Mouse (Mus musculus) heart, postnatal 0 days (tissue): ENCODE data around the gene Myo10. TPM values are rescaled to one million over a fixed set of nuclear protein-coding genes. Genes with fewer than 3 reads are reported as not detected.

Experiments
- ATAC-seq: fragments of 200-750 bp; cut with Nextera tagmentation; 2 replicates; pipeline ENCODE4 v1.8.0; 2017; ENCODE audit warnings: low read depth, moderate number of reproducible peaks, moderate library complexity; ENCODE audit not compliant: insufficient read depth
- DNase-seq: peaks from one replicate; pipeline ENCODE4 v3.0.0-alpha.2; 2016; ENCODE audit warnings: low spot score
- H3K27ac ChIP-seq: fragments of 300-500 bp; sonication (generic); 2 replicates; pipeline ENCODE4 v1.5.1; 2014; ENCODE audit warnings: low read depth, mild to moderate bottlenecking
- H3K27me3 ChIP-seq: fragments of 300-500 bp; sonication (generic); 2 replicates; pipeline ENCODE4 v1.6.1; 2014; ENCODE audit warnings: low read length, mixed read lengths; ENCODE audit not compliant: control insufficient read depth, insufficient read depth
- H3K36me3 ChIP-seq: fragments of 300-500 bp; sonication (generic); replicated peaks from 2 replicates; pipeline ENCODE4 v1.6.1; 2014; ENCODE audit warnings: low read length, mixed read lengths; ENCODE audit not compliant: control insufficient read depth, insufficient read depth
- H3K4me1 ChIP-seq: fragments of 300-500 bp; sonication (generic); 2 replicates; pipeline ENCODE4 v1.6.1; 2014; ENCODE audit warnings: antibody characterized with exemption; ENCODE audit not compliant: control insufficient read depth, insufficient read depth
- H3K4me2 ChIP-seq: fragments of 300-500 bp; sonication (generic); 2 replicates; pipeline ENCODE4 v1.6.1; 2014; ENCODE audit warnings: low read depth, mild to moderate bottlenecking, low read length, moderate library complexity
- H3K4me3 ChIP-seq: fragments of 300-500 bp; sonication (generic); 2 replicates; pipeline ENCODE4 v1.5.1; 2014; ENCODE audit warnings: low read depth, low read length
- H3K9ac ChIP-seq: fragments of 300-500 bp; sonication (generic); replicated peaks from 2 replicates; pipeline ENCODE4 v1.6.1; 2014; ENCODE audit warnings: low read depth, low read length, mixed read lengths
- H3K9me3 ChIP-seq: fragments of 300-500 bp; sonication (generic); replicated peaks from 2 replicates; pipeline ENCODE4 v1.6.1; 2016; ENCODE audit warnings: low read length; ENCODE audit not compliant: control insufficient read depth
- CTCF ChIP-seq: IDR thresholded peaks from 2 replicates; pipeline ENCODE4 v1.5.1; 2016; ENCODE audit warnings: antibody characterized with exemption, control low read depth, low read depth
- EP300 ChIP-seq: IDR thresholded peaks from 2 replicates; pipeline ENCODE4 v1.6.1; 2016; ENCODE audit warnings: antibody characterized with exemption, low read depth
- WGBS: fragments of 180-500 bp; shearing (Covaris S2); extraction: QIAGEN DNeasy Blood & Tissue Kit; methylation state at CpG from one replicate; pipeline ENCODE4 v1.1.7; 2014; 5-methylcytosine and 5-hydroxymethylcytosine counted together
- polyA plus RNA-seq: library from polyadenylated mRNA; unstranded; fragments of >200 nt; fragmentation: Nextera tagmentation; extraction: Ambion mirVana; gene quantifications from 2 replicates; pipeline ENCODE4 v1.2.1, GENCODE M21; 2015
- total RNA-seq: library from RNA; depleted of rRNA; stranded (reverse); fragments of >200 nt; gene quantifications from 2 replicates; pipeline ENCODE4 v1.2.3, GENCODE M21; 2014; ENCODE audit warnings: low replicate concordance

Myo10 gene
- total and polyA plus RNA-seq, 2 experiments from 2014 or later, result 6.2 to 7.6 TPM

DNA sequence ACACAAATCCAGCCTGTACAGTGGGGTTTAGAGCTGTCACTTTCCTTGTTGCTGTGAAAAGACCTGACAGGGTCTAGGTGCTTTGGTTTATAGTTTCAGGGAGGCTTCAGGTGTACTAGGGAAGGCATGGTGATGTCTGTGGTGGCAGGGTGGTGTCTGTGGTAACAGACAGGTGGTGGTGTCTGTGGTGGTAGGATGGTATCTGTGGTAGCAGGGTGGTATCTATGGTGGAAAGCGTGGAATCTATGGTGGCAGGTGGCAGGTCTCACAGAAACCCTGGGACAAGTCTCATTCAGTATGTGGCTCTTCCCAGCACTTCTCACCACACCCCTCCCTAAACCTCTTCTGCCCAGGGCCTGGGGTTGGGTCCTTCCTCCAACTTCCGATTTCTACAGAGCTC is 212.0 kb downstream of the Myo10 start:
- TF ChIP-seq CTCF (no peak), EP300 (no peak)
- H3K27ac ChIP-seq, result no peak overlapping the region
- DNase-seq (no peak), ATAC-seq (no peak)
- peaks cover 11% of the 10 kb centered on the region; the same call in 1 of the 2 replicates for H3K4me1 ChIP-seq
- H3K4me3 ChIP-seq, result no peak overlapping the region
- WGBS, result 86% methylated on average over 2 of the region's 2 CpGs
- peaks cover 9% of the 10 kb centered on the region for H3K9me3 ChIP-seq
- H3K27me3 ChIP-seq, result no peaks in the 10 kb centered on the region
- H3K4me2 ChIP-seq, result no peak overlapping the region
- H3K9ac ChIP-seq, result no peak overlapping the region
- no peaks in the 10 kb centered on the region for H3K36me3 ChIP-seq

DNA sequence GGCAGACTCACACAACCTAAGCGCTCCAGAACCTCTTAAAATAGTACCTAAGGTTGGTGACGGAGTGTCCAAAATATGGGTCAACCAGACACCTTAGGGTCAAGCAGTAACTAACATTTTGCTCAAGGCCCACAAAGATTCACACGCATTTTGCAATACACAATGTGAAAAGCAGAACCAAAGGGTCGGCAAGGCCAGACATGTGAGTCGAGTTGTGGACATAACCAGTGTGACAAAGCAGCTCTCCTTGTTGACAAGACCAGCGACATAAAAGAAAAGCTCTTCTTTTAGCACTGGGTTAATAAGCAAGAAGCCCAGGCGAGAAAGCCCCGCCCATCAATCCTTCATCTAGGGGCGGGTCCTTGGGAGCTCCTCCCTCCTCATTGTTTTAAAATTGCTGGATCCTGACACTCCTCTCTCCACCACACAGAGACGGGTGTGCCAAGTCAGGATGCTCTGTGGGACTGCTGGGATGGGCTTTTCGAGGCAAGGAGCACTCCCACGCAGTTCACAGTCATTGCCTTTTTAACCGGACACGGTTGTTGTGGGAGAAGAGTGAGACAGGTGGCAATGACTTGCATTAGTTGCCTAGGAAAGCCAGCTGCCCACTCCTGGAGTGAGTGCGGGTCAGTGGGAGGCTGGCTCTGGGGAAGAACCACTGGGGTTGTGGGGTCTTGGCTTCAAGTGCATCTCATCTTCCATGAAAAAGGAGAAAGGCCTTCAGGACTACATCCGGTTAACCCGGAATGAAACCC is 212.8 kb downstream of the Myo10 start:
- DNase-seq, result no peak
- ATAC-seq, result no peak
- H3K4me1 ChIP-seq, result peaks cover 2% of the 10 kb centered on the region; the same call in 1 of the 2 replicates
- H3K9ac ChIP-seq, result no peak overlapping the region
- TF ChIP-seq CTCF (no peak), EP300 (no peak)
- no peak overlapping the region for H3K4me3 ChIP-seq
- no peaks in the 10 kb centered on the region for H3K36me3 ChIP-seq
- no peaks in the 10 kb centered on the region for H3K27me3 ChIP-seq
- peaks cover 9% of the 10 kb centered on the region for H3K9me3 ChIP-seq
- WGBS, result 86% methylated on average over 17 of the region's 17 CpGs
- H3K4me2 ChIP-seq, result no peak overlapping the region
- H3K27ac ChIP-seq, result no peak overlapping the region

DNA sequence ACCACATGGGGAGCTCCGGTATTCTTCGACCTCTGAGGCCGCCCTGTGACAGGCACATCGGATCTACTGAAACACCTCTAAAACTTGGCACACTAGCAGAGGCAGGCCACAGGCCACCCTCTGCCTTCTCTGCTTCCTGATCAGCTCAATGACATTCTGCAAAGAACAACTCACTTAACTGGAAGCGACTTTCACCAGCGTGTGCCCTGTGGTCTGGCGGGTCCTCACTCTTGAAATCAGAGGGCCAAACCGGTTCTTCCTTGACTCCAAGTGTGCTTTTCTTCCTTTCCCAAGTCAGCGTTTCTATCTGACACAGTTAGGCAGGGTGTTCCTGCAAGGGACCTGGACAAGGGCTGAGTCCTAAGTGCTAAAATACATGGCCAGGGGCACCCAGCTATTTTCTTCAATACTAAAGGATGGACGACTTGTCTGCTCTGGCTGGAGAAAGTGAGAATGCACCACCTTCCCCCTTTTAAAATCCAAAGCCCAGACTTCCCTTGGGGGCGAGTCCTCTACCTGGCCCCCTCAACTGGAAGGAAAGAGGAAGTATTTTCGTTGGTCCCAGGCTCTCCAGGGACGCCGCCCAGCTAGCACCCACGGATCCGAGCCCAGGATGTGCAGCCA is 220.2 kb downstream of the Myo10 start:
- DNase-seq (no peak), ATAC-seq (0 out of 2 replicates have a peak, but pooled peaks have one; percentile 10)

DNA sequence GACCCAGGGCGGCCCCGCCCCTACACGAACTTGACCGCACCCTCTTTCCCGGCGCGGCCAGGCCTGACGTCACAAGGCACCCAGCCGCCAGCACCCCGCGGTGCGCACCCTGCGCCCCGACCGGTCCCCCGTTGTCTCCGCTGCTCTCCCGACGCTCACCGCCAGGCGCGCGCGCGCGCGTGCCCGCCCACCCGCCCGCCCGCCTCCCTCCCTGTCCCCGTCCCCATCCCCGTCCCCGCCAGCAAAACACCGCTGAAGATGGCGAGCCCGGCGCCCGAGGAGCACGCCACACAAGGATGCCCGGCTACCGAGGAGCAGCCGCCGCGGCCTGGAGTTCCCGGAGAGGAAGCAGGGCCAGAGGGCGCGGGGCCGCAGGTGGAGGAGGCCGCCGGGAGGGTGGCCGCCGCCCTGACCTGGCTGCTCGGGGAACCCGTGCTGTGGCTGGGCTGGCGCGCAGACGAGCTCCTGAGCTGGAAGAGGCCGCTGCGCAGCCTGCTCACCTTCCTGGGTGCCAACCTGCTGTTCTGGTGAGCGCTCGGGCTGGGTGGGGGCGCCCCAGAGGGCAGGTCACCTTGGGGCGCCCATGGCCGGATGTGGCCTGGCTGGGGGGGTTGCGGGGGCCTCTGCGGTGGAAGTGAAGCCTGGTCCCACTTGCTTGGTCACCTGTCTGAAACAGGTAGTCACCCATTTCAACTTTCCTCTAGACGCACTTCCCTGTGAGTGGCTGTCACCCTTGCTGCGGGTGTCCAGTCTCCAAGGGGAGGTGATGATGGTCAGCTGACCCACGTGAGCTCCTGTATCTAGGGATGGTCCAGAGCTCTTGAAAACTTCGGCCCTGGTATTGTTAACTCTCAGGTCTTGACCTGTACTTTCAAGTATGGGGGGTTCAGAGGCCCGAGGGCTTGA is 221.0 kb downstream of the Myo10 start, which contains the start of gene Retreg1:
Retreg1 (plus strand) TSS at position 95 of the 906 bp plus-strand sequence.
- no peak for TF ChIP-seq CTCF
- H3K4me2 ChIP-seq, result peak within 1 kb of the TSS; percentile 97
- peak within 1 kb of the TSS; percentile 65; the same call in 1 of the 2 replicates for H3K27ac ChIP-seq
- H3K36me3 ChIP-seq, result no peaks in the 10 kb centered on the region
- peak within 1 kb of the TSS; percentile 87 for H3K4me3 ChIP-seq
- peak; percentile 37 for DNase-seq
- peak within 1 kb of the TSS; percentile 66 for H3K9ac ChIP-seq
- no peaks in the 10 kb centered on the region; the same call in 1 of the 2 replicates for H3K4me1 ChIP-seq
- WGBS, result 4% methylated on average over 65 of the region's 72 CpGs
- no peaks in the 10 kb centered on the region for H3K27me3 ChIP-seq
- no peaks in the 10 kb centered on the region for H3K9me3 ChIP-seq
- peak; percentile 92 for ATAC-seq

More for the DNA sequence above, 220.2 kb downstream of the Myo10 start:
- WGBS, result 13% methylated on average over 16 of the region's 16 CpGs
- Histone ChIP-seq H3K36me3 (no peaks in the 10 kb centered on the region), H3K4me3 (peak overlapping the region; percentile 87), H3K4me1 (no peaks in the 10 kb centered on the region; the same call in 1 of the 2 replicates), H3K9ac (peak overlapping the region; percentile 66), H3K9me3 (no peaks in the 10 kb centered on the region), H3K27me3 (no peaks in the 10 kb centered on the region), H3K4me2 (peak overlapping the region; percentile 97), H3K27ac (no peak overlapping the region)
- no peak for TF ChIP-seq CTCF
- TF ChIP-seq EP300, result no peak

DNA sequence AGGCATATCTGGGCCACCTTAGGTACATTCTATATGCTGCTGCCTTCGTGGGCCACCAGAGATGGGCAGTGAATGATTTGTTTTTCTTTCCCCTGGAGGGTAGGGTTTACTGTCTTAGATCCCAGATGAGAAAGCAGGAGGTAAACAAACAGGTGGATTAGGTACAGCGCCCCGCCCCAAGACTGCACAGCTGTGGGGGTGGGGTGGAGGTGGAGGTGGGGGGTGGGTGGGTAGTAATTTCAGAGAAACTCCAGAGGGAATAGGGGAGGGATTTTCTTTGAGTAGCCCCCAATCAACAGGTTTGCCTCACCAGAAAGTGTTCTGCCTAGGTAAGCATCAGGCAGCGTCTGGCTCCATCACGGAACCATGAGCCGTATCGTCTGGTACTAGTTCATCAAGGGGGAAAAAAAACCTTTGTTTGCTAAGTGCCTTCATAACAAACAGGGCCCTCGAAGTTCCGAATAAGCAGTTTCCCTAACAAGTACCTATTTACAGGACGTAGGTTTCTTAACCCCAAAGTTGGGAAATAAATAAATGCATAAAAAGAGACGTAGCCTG is 221.8 kb downstream of the Myo10 start:
- DNase-seq, result no peak
- no peak overlapping the region for H3K27ac ChIP-seq
- peak overlapping the region; percentile 97 for H3K4me2 ChIP-seq
- no peak overlapping the region for H3K9ac ChIP-seq
- H3K4me3 ChIP-seq, result peak overlapping the region; percentile 87
- WGBS, result 40% methylated on average over 11 of the region's 11 CpGs
- H3K4me1 ChIP-seq, result no peaks in the 10 kb centered on the region; the same call in 1 of the 2 replicates
- H3K9me3 ChIP-seq, result no peaks in the 10 kb centered on the region
- no peak for ATAC-seq
- no peak for TF ChIP-seq EP300
- H3K36me3 ChIP-seq, result no peaks in the 10 kb centered on the region
- H3K27me3 ChIP-seq, result no peaks in the 10 kb centered on the region
